Mouse (Mus musculus): ENCODE data around the gene Tex2.

DNA sequence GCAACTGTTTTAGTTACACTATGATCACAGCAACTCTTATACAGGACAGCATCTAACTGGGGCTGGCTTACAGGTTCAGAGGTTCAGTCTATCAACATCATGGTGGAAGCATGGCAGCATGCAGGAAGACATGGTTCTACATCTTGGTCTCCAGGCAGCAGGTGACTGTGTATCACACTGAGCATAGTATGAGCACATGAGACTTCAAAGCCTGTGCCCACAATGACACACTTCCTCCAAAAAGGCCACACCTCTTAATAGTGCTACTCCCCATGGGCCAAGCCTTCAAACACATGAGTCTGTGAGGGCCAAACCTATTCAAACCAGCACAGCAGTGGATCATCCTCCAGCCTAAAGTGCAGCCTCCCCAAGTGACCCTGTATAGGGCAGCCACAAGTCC lies 70.8 kb downstream of the Tex2 start:
- TF ChIP-seq CTCF (IDR thresholded peaks at IDR 0.05; ENCODE audit: low read depth, low read length) (no peak), POLR2A (IDR thresholded peaks at IDR 0.05; ENCODE audit: borderline replicate concordance, low read depth, low read length) (no peak)
